Mouse (Mus musculus) CD4-positive, CD25-positive, alpha-beta regulatory T cell, adult 9 weeks (primary cell): ENCODE results near the gene Ankrd13d. TPM values are rescaled to one million over a fixed set of nuclear protein-coding genes. Genes with fewer than 3 reads are reported as not detected.

Source experiments
- polyA plus RNA-seq: library from polyadenylated mRNA; unstranded; fragments of 100-300 nt; shearing (Covaris generic); gene quantifications from one replicate; pipeline ENCODE4 v1.2.1, GENCODE M21; 2017

Gene Ankrd13d
- polyA plus RNA-seq: 3.8 TPM

DNA sequence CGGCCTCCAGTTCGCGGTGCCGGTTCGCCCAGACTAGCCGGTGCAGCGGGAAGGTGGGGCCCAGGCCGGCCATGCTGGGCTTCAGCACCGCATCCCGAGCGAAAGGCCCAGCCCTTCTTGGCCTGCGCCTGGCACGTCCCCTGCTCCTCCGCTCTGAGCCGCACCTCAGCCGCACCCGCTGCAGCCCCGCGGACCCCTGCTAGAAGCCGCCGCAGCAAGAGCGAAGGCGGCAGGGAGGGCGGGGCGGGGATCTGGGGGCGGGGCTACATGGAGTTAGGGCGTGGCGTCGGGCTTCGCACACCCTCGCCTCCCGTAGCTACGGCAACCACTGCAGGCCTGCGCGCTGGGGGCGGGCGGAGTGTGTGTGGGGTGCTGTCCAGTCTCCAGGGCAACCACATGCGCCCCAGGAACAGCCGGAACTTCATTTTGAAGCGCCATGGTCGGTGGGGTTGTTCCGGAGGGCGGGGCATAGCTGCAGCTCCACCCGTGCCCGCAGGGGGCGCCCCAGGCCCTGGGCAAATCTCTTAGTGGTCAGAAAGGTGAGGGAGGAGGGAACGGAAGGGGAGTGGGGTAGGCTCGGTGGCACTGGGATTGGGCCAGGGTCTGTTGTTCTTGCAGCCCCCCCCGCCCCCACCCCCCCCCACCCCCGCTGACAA lies at the start of gene Ankrd13d:
Ankrd13d (minus strand) TSS at position 240 of the 656 bp plus-strand sequence.

DNA sequence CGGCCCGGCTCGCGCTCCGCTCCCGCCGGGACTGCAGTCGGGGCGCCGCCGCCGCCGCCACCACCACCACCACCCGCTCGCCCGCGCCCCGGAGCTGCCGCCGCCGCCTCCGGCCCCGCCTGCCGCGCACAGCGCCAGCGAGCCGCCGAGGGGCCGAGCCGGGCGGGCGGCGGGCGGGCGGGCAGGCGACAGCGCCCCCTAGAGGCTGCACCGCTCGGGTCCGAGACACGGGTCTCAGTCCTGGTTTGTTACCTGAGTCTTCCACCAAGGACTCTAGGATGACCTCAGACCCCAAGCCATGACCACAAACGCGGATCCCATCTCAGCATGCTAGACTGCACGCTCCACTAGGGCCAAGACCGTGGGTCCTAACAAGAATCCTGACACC lies 23.2 kb upstream of the Ankrd13d start, which contains the start of gene Grk2:
Grk2 (minus strand) TSS at position 33 of the 388 bp plus-strand sequence.

DNA sequence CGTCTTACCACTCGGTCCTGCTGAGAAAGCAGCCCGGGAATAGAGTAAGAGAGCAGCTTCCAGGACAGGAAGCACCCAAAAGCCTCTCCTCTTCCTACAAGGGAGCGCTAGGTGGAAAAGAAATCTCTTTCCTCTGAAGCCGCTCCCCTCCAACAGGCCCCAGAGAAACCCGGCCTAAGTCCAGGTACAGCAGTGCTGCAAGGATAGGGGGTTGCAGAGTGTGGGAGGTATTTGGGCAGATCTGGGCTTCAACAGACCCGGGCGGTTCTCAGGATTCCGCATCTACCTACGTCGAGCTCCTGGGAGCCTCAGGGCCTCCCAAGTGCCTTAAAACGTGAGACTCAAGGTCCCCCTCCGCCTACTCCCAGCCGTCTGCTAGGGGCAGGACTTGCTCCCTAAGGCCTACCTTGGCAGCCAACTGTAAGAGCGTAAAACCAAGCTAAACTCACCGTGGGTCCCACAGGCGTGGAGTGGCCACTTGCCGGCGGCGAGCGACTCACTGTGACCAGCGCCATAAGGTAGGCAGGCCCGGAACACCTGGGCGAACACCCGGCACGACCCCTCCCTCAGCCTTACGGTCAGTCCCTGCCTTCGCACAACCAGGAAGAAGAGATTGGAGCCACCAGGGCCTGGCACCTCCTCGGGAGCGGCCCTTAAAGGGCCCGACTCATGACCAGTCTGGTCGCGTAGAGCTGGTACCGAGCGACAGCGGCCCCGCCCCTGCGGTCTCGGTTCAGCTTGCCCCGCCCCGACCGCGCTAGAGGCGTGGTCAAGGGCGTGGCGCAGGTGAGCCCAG lies 14.2 kb downstream of the Ankrd13d start, which contains the start of gene Ssh3:
Ssh3 (minus strand) TSS at position 615 of the 796 bp plus-strand sequence.

DNA sequence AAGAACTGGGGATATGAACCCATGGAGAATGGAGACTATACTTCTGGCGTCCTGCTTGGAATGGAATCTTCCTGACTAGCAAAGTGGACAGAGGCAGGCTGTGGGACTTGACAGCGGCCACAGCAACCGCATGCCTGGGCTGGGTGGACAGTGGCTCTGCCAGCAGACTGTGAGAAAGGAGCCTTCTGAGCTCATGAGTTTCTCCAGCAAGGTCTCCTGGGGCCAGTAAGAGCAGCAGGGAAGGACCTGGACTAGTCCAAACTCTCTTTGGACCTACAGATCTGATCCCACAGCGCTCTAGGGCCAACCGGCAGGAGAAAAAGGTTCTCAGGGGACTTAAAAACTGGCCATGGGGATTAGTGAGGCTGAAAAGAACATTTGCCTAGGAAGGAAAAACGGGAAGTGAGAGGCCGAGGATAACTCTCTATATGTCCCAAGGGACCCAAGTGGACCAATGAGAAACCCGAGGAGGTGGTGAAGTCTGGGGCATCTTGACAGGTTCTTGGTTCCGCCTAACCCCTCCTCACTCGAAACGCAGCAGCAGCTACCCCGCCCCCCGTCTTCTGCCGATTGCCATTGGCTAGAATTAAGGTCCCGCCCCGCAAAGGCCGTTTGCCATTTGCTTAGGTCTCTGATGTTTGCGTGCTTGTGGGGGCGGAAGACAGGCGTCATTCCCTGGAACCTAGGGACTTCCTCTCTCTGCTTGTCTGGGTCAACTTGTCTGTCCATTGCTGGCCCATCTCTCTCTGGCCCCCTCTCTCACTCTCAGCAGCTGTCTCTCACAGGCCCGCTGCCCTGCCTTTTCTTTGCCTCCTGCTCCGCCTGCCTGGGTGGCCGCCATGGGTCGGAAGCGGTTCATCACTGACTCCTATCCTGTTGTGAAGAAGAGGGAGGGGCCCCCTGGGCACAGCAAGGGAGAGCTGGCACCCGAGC lies 51.4 kb downstream of the Ankrd13d start, which contains the start of gene Pold4:
Pold4 (plus strand) TSS at position 647 of the 933 bp plus-strand sequence.

Other genes with a start within 250 kb of the Ankrd13d start
- gene Gstp1, start 245.2 kb downstream of the Ankrd13d start, polyA plus RNA-seq: 708 TPM
- gene Gstp2, start 237.1 kb downstream of the Ankrd13d start, polyA plus RNA-seq: 3.2 TPM
- 149 TPM for gene Gstp3, start 223.6 kb downstream of the Ankrd13d start, polyA plus RNA-seq
- gene Cabp2, start 201.6 kb downstream of the Ankrd13d start, polyA plus RNA-seq: not detected
- gene Cdk2ap2, start 186.0 kb downstream of the Ankrd13d start, polyA plus RNA-seq: 1,029 TPM
- gene Pitpnm1, start 183.1 kb downstream of the Ankrd13d start, polyA plus RNA-seq: 346 TPM
- 228 TPM for gene Aip, start 157.3 kb downstream of the Ankrd13d start, polyA plus RNA-seq
- gene Gpr152, start 143.3 kb downstream of the Ankrd13d start, polyA plus RNA-seq: not detected
- 0.38 TPM for gene Cabp4, start 139.1 kb downstream of the Ankrd13d start, polyA plus RNA-seq
- 424 TPM for gene Coro1b, start 134.5 kb downstream of the Ankrd13d start, polyA plus RNA-seq
- gene Ptprcap, start 129.5 kb downstream of the Ankrd13d start, polyA plus RNA-seq: 1,706 TPM
- 58.8 TPM for gene Rps6kb2, start 119.8 kb downstream of the Ankrd13d start, polyA plus RNA-seq
- gene Carns1, start 107.7 kb downstream of the Ankrd13d start, polyA plus RNA-seq: 11.0 TPM
- 828 TPM for gene Tbc1d10c, start 91.9 kb downstream of the Ankrd13d start, polyA plus RNA-seq
- gene Ppp1ca, start 91.1 kb downstream of the Ankrd13d start, polyA plus RNA-seq: 1,287 TPM
- 82.8 TPM for gene Rad9a, start 81.5 kb downstream of the Ankrd13d start, polyA plus RNA-seq
- 39.2 TPM for gene Clcf1, start 68.9 kb downstream of the Ankrd13d start, polyA plus RNA-seq
- gene AC109138.7, start 68.8 kb downstream of the Ankrd13d start, polyA plus RNA-seq: not detected
- gene Pold4, start 51.2 kb downstream of the Ankrd13d start, polyA plus RNA-seq: 139 TPM
- gene Ssh3, start 14.0 kb downstream of the Ankrd13d start, polyA plus RNA-seq: 1.5 TPM
- 52.5 TPM for gene Grk2, start 23.1 kb upstream of the Ankrd13d start, polyA plus RNA-seq
- 64.3 TPM for gene Kdm2a, start 115.1 kb upstream of the Ankrd13d start, polyA plus RNA-seq
- gene Rhod, start 156.3 kb upstream of the Ankrd13d start, polyA plus RNA-seq: 3.0 TPM
- not detected for gene Syt12, start 194.3 kb upstream of the Ankrd13d start, polyA plus RNA-seq
- gene 2010003K11Rik, start 215.4 kb upstream of the Ankrd13d start, polyA plus RNA-seq: not detected
- 4.6 TPM for gene Pcx, start 227.3 kb upstream of the Ankrd13d start, polyA plus RNA-seq